Comparison of ENCODE assay signal across 8 mouse cellular contexts in the genomic region with DNA sequence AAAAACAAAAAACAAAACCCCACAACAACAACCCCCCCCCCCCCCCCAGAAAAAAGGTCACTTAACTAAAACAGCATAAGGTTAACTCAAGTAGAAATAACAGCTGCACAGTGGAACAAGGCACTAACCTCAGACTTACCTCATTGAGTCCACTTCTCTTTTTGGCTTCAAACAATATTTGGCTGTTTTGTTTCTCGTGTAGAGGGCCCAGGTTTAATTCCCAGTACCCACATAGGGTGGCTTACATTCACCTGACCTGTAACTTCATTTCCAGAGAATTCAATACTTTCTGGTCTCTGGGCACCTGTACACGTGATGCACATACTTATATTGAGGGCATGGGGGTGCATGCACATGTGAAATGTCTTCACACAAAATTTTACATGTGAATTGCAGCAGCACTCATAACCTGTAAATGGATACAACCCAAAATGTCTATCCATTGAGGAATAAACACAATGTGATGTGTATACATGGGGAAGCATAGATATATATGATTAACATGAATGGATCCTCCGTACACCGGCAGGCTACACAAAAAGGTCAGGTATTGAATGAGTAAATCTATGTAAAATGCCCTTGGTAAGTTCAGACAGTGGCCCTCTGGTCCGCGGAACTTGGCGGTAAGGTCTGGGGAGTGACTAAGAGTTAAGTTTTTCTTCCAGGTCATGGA. TPM values are rescaled to one million over a fixed set of nuclear protein-coding genes. Genes with fewer than 3 reads are reported as not detected.
A peak's percentile ranks its signal among the peaks of the same experiment; 100 is the strongest.
DNase-seq lines count a peak whose midpoint lies in the region; ATAC-seq and TF ChIP-seq lines count a peak whose summit lies in the region.

No protein-coding gene starts in this region.

- TF ChIP-seq EP300 in MEL (IDR thresholded peaks at IDR 0.05; ENCODE audit: low read depth in 1 of 2, low read length in 2 of 2), result no peak; a peak in 1 of 4 replicates

- H3K4me2 ChIP-seq in hindbrain, embryonic 16.5 days (ENCODE audit: low read length), result no peak overlapping the region; the same call in 1 of the 2 replicates
- H3K4me2 ChIP-seq in forebrain, embryonic 14.5 days (ENCODE audit: low read length), result peak overlapping the region; percentile 86; the same call in 1 of the 2 replicates
- H3K4me2 ChIP-seq in midbrain, embryonic 15.5 days, result peak overlapping the region; percentile 82; the same call in 1 of the 2 replicates

- H3K36me3 ChIP-seq in hindbrain, embryonic 10.5 days, result peaks cover 30% of the 10 kb centered on the region
- peaks cover 7% of the 10 kb centered on the region; the same call in 1 of the 2 replicates for H3K36me3 ChIP-seq in hindbrain, embryonic 16.5 days (ENCODE audit: control insufficient read depth, insufficient read depth, low read length)
- H3K36me3 ChIP-seq in MEL (ENCODE audit: control insufficient read depth in 1 of 2, insufficient read depth in 2 of 2, low read length in 2 of 2), result peaks cover 6 to 12% of the 10 kb centered on the region in 2 experiments
- peaks cover 30% of the 10 kb centered on the region for H3K36me3 ChIP-seq in forebrain, embryonic 14.5 days (ENCODE audit: control insufficient read depth, insufficient read depth, low read length)
- H3K36me3 ChIP-seq in midbrain, embryonic 15.5 days (replicated peaks), result peaks cover 6% of the 10 kb centered on the region; the same call in 1 of the 2 replicates

- H3K27ac ChIP-seq in hindbrain, embryonic 10.5 days, result no peak overlapping the region
- H3K27ac ChIP-seq in hindbrain, embryonic 16.5 days (ENCODE audit: low read depth, low read length), result no peak overlapping the region
- peak overlapping the region; percentile 95 for H3K27ac ChIP-seq in MEL (ENCODE audit: control insufficient read depth, low read depth, low read length)
- no peak overlapping the region for H3K27ac ChIP-seq in forebrain, embryonic 14.5 days (ENCODE audit: low read depth, low read length)
- H3K27ac ChIP-seq in midbrain, embryonic 15.5 days, result no peak overlapping the region

- TF ChIP-seq POLR2A in MEL (IDR thresholded peaks at IDR 0.05; ENCODE audit: control insufficient read depth in 1 of 2, insufficient read depth in 1 of 2, low read depth in 1 of 2, low read length in 2 of 2, poor library complexity in 1 of 2), result peak in 1 of 2 experiments; percentile 18; a peak in 2 of 4 replicates

- no peaks in the 10 kb centered on the region for H3K27me3 ChIP-seq in hindbrain, embryonic 10.5 days (ENCODE audit: insufficient read depth, poor library complexity, severe bottlenecking)
- H3K27me3 ChIP-seq in hindbrain, embryonic 16.5 days (replicated peaks; ENCODE audit: control insufficient read depth, insufficient read depth, low read length), result no peaks in the 10 kb centered on the region
- no peaks in the 10 kb centered on the region for H3K27me3 ChIP-seq in MEL (ENCODE audit: control insufficient read depth in 1 of 2, insufficient read depth in 2 of 2, low read length in 2 of 2)
- no peaks in the 10 kb centered on the region for H3K27me3 ChIP-seq in forebrain, embryonic 14.5 days (replicated peaks; ENCODE audit: control insufficient read depth, insufficient read depth, low read length)
- no peaks in the 10 kb centered on the region for H3K27me3 ChIP-seq in midbrain, embryonic 15.5 days (replicated peaks)

- no peak for TF ChIP-seq RAD21 in MEL (IDR thresholded peaks at IDR 0.05; ENCODE audit: low read depth, low read length)

- no peak for DNase-seq in hindbrain, embryonic 10.5 days (ENCODE audit: low spot score)
- peak; percentile 83 for DNase-seq in MEL (ENCODE audit: low read depth, low spot score)
- no peak for DNase-seq in forebrain, embryonic 14.5 days (ENCODE audit: low spot score)
- DNase-seq in urinary bladder, postnatal 10 days (ENCODE audit: low spot score), result no peak
- no peak for DNase-seq in lung, postnatal 25 days (ENCODE audit: low spot score)
- DNase-seq in urinary bladder, postnatal 4 days (ENCODE audit: low spot score in 2 of 2), result no peak

- ATAC-seq in hindbrain, embryonic 16.5 days, result no peak
- ATAC-seq in forebrain, embryonic 14.5 days, result no peak
- ATAC-seq in midbrain, embryonic 15.5 days (replicated peaks), result no peak

- no peak for TF ChIP-seq CTCF in MEL (IDR thresholded peaks at IDR 0.05 in 2 of 3, conservative IDR thresholded peaks at IDR 0.05 in 1 of 3; ENCODE audit: control insufficient read depth in 1 of 3, insufficient read depth in 1 of 3, low read depth in 2 of 3, low read length in 3 of 3, poor library complexity in 1 of 3, severe bottlenecking in 1 of 3)

- peaks cover 47% of the 10 kb centered on the region for H3K79me2 ChIP-seq in MEL (ENCODE audit: control insufficient read depth, insufficient read depth, low read length, poor library complexity)

- H3K4me1 ChIP-seq in hindbrain, embryonic 10.5 days (replicated peaks), result peaks cover 70% of the 10 kb centered on the region
- H3K4me1 ChIP-seq in hindbrain, embryonic 16.5 days (ENCODE audit: control insufficient read depth, insufficient read depth, low read depth, low read length), result peaks cover 30% of the 10 kb centered on the region
- peaks cover 0 to 9% of the 10 kb centered on the region in 2 experiments; a peak in 2 of 4 replicates for H3K4me1 ChIP-seq in MEL (ENCODE audit: control insufficient read depth in 1 of 2, insufficient read depth in 2 of 2, low read length in 2 of 2)
- peaks cover 18% of the 10 kb centered on the region for H3K4me1 ChIP-seq in forebrain, embryonic 14.5 days (ENCODE audit: control insufficient read depth, insufficient read depth, low read length)
- H3K4me1 ChIP-seq in midbrain, embryonic 15.5 days, result peaks cover 45% of the 10 kb centered on the region

- 17% methylated on average over 7 of the region's 7 CpGs for WGBS in hindbrain, embryonic 10.5 days
- 20% methylated on average over 7 of the region's 7 CpGs for WGBS in hindbrain, embryonic 16.5 days
- 11% methylated on average over 7 of the region's 7 CpGs for WGBS in forebrain, embryonic 14.5 days
- 16% methylated on average over 7 of the region's 7 CpGs for WGBS in midbrain, embryonic 15.5 days

- H3K9ac ChIP-seq in hindbrain, embryonic 16.5 days (ENCODE audit: low read depth, low read length), result no peak overlapping the region
- H3K9ac ChIP-seq in MEL (ENCODE audit: control insufficient read depth, low read depth, low read length, poor library complexity, severe bottlenecking), result peak overlapping the region; percentile 91
- H3K9ac ChIP-seq in forebrain, embryonic 14.5 days (ENCODE audit: low read length), result no peak overlapping the region
- no peak overlapping the region for H3K9ac ChIP-seq in midbrain, embryonic 15.5 days

- H3K4me3 ChIP-seq in hindbrain, embryonic 10.5 days, result peak overlapping the region; percentile 73
- no peak overlapping the region for H3K4me3 ChIP-seq in hindbrain, embryonic 16.5 days (ENCODE audit: low read length)
- peak overlapping the region; percentile 82 to 95 for H3K4me3 ChIP-seq in MEL (ENCODE audit: control insufficient read depth in 1 of 2, insufficient read depth in 1 of 2, low read depth in 2 of 2, low read length in 2 of 2)
- H3K4me3 ChIP-seq in forebrain, embryonic 14.5 days (ENCODE audit: low read depth, low read length), result no peak overlapping the region
- no peak overlapping the region for H3K4me3 ChIP-seq in midbrain, embryonic 15.5 days

- no peaks in the 10 kb centered on the region for H3K9me3 ChIP-seq in hindbrain, embryonic 10.5 days
- H3K9me3 ChIP-seq in hindbrain, embryonic 16.5 days (ENCODE audit: control insufficient read depth, low read length), result no peaks in the 10 kb centered on the region
- H3K9me3 ChIP-seq in MEL (replicated peaks; ENCODE audit: insufficient read depth, low read length), result no peaks in the 10 kb centered on the region
- no peaks in the 10 kb centered on the region for H3K9me3 ChIP-seq in forebrain, embryonic 14.5 days (replicated peaks; ENCODE audit: control insufficient read depth, low read length)
- H3K9me3 ChIP-seq in midbrain, embryonic 15.5 days, result no peaks in the 10 kb centered on the region

TF ChIP-seq in MEL, 35 proteins besides CTCF, POLR2A, EP300 and RAD21 (continues in another document):
- TF ChIP-seq KAT2A (conservative IDR thresholded peaks at IDR 0.05; ENCODE audit: low read depth, low read length), result no peak; the same call in 1 of the 2 replicates
- TF ChIP-seq POLR2AphosphoS2 (IDR thresholded peaks at IDR 0.05; ENCODE audit: low read length), result peak; percentile 91
- TF ChIP-seq ZNF384 (IDR thresholded peaks at IDR 0.05; ENCODE audit: low read depth, low read length), result peak; percentile 71
- TF ChIP-seq GATA1 (IDR thresholded peaks at IDR 0.05; ENCODE audit: low read depth, low read length), result no peak
- no peak for TF ChIP-seq E2F4 (IDR thresholded peaks at IDR 0.05; ENCODE audit: borderline replicate concordance, low read depth, low read length)

RNA-seq across cellular contexts. Expression of a gene that starts 4.2 kb away (rescaled TPM):
- polyA plus RNA-seq in hindbrain, embryonic 10.5 days (2016; fragmentation: Nextera tagmentation; extraction: Ambion mirVana), result 11.5 TPM in 2 replicates
- 24.5 and 28.3 TPM in 2 replicates for polyA plus RNA-seq in hindbrain, embryonic 16.5 days (2015; fragmentation: Nextera tagmentation; extraction: Ambion mirVana)
- total RNA-seq in MEL (2012; rRNA removed), result 13.5 and 17.9 TPM in 2 replicates
- polyA plus RNA-seq in MEL (2012; ENCODE audit: insufficient read depth in 1 of 2, insufficient read length in 2 of 2, low read depth in 1 of 2, low replicate concordance in 2 of 2, missing spikeins in 1 of 2), result 10 to 100 TPM in 1 of 2 experiments, not detected in 1; 14.2 TPM
- 13.6 and 15.7 TPM in 2 replicates for polyA plus RNA-seq in forebrain, embryonic 14.5 days (2014; fragmentation: Nextera tagmentation; extraction: Ambion mirVana)
- polyA plus RNA-seq in midbrain, embryonic 15.5 days (2015; fragmentation: Nextera tagmentation; extraction: Ambion mirVana), result 22.8 and 24.2 TPM in 2 replicates

RNA-seq across cellular contexts. Expression of a gene that starts 4.3 kb away (rescaled TPM):
- 131 and 166 TPM in 2 replicates for polyA plus RNA-seq in hindbrain, embryonic 10.5 days (2016; fragmentation: Nextera tagmentation; extraction: Ambion mirVana)
- polyA plus RNA-seq in hindbrain, embryonic 16.5 days (2015; fragmentation: Nextera tagmentation; extraction: Ambion mirVana), result 78.7 and 85.4 TPM in 2 replicates
- total RNA-seq in MEL (2012; rRNA removed), result 1,806 and 1,842 TPM in 2 replicates
- polyA plus RNA-seq in MEL (2012; ENCODE audit: insufficient read depth in 1 of 2, insufficient read length in 2 of 2, low read depth in 1 of 2, low replicate concordance in 2 of 2, missing spikeins in 1 of 2), result 100 to 1,000 TPM in 1 of 2 experiments, not detected in 1; 116 TPM
- polyA plus RNA-seq in forebrain, embryonic 14.5 days (2014; fragmentation: Nextera tagmentation; extraction: Ambion mirVana), result 94.3 and 128 TPM in 2 replicates
- polyA plus RNA-seq in midbrain, embryonic 15.5 days (2015; fragmentation: Nextera tagmentation; extraction: Ambion mirVana), result 82.5 and 85.8 TPM in 2 replicates

RNA-seq across cellular contexts. Expression of a gene that starts 16.2 kb away (rescaled TPM):
- polyA plus RNA-seq in hindbrain, embryonic 10.5 days (2016; fragmentation: Nextera tagmentation; extraction: Ambion mirVana), result 21.3 and 27.4 TPM in 2 replicates
- 23.2 and 26.0 TPM in 2 replicates for polyA plus RNA-seq in hindbrain, embryonic 16.5 days (2015; fragmentation: Nextera tagmentation; extraction: Ambion mirVana)
- 7.4 and 7.8 TPM in 2 replicates for total RNA-seq in MEL (2012; rRNA removed)
- polyA plus RNA-seq in MEL (2012; ENCODE audit: insufficient read depth in 1 of 2, insufficient read length in 2 of 2, low read depth in 1 of 2, low replicate concordance in 2 of 2, missing spikeins in 1 of 2), result 10 to 100 TPM in 1 of 2 experiments, not detected in 1; 16.0 TPM
- 11.2 TPM in 2 replicates for polyA plus RNA-seq in forebrain, embryonic 14.5 days (2014; fragmentation: Nextera tagmentation; extraction: Ambion mirVana)
- 22.4 and 24.5 TPM in 2 replicates for polyA plus RNA-seq in midbrain, embryonic 15.5 days (2015; fragmentation: Nextera tagmentation; extraction: Ambion mirVana)

Comparison
In these comparisons a context has a peak if more than half of its experiments do, and no peak if none do; other contexts are left out.
1. H3K4me3 ChIP-seq: peak in hindbrain, embryonic 10.5 days (single experiment) and MEL (2 of 2); none in hindbrain, embryonic 16.5 days (single experiment), forebrain, embryonic 14.5 days (single experiment) and midbrain, embryonic 15.5 days (single experiment).